Mouse (Mus musculus): ENCODE measurements around the gene Slc9a3. TPM values are rescaled to one million over a fixed set of nuclear protein-coding genes. Genes with fewer than 3 reads are reported as not detected.

Gene Slc9a3
- not detected for polyA plus RNA-seq (2014; fragmentation: Illumina TruSeq; extraction: RNeasy Lipid Tissue Mini Kit (QIAGEN cat#74804); ENCODE audit: insufficient read depth, low read depth, low replicate concordance)

DNA sequence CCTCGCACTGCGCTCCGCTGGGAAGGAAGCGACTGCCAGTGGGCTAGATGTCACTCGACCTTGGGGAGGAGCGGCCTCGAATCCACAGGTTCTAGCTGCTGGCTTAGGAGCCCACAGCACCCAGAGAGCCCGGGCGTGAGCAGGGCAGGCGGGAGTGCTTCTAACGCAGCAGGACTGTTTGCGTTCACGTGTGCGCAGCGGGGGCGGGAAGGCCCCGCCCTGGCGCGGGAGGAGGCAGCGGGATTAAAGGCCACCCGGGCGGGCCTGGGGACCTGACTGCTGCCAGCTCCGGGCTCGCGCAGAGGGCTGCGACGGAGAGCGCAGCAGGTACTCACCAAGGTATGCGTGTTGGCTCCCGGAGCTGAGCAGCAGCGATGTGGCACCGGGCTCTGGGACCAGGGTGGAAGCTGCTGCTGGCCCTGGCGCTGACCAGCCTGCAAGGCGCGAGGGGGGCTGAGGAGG is at the start of gene Slc9a3:
TSS of gene Slc9a3 (plus strand) at position 317 of the 462 bp plus-strand sequence.

DNA sequence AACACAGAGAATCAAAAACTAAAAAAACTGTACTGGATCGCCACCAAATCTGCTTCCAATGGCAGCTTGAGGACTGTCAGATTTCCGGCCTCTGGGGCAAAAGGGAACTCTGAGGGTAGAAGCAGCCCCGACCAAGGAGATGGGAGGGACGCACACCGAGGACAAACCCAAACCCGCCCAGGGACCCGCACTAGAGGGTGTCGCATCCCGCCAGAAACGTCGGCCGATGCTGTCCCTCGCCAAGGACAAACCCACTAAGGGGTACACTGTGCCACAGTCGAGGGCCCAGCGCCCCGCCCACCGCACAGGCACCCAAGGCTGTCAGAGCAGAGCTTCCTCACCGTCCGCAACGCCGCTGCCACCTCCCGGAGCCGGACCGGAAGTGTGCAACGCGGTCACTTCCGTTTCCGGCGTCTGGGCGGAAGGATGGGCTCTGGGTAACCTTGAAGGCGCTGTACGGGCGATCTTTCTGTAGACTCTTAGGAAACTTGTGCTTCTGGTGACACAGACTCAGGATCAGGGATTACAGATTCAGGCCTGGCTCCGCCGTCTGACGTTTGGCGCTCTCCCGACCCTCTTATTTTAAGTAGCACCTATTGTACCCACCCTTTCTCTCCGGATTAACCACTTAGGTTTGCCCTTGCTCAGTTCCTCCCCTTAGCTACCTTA is 87.2 kb downstream of the Slc9a3 start, which contains the start of gene Exoc3:
TSS of gene Exoc3 (minus strand) at position 416 of the 669 bp plus-strand sequence.

Other genes with a start within 250 kb of the Slc9a3 start
- 1.1 TPM for gene Trip13, start 183.7 kb upstream of the Slc9a3 start, polyA plus RNA-seq (2014; fragmentation: Illumina TruSeq; extraction: RNeasy Lipid Tissue Mini Kit (QIAGEN cat#74804); ENCODE audit: insufficient read depth, low read depth, low replicate concordance)
- 23.9 TPM for gene Brd9, start 183.6 kb upstream of the Slc9a3 start, polyA plus RNA-seq (2014; fragmentation: Illumina TruSeq; extraction: RNeasy Lipid Tissue Mini Kit (QIAGEN cat#74804); ENCODE audit: insufficient read depth, low read depth, low replicate concordance)
- gene Zdhhc11, start 157.6 kb upstream of the Slc9a3 start, polyA plus RNA-seq (2014; fragmentation: Illumina TruSeq; extraction: RNeasy Lipid Tissue Mini Kit (QIAGEN cat#74804); ENCODE audit: insufficient read depth, low read depth, low replicate concordance), result not detected
- 7.5 TPM for gene Tppp, start 112.0 kb upstream of the Slc9a3 start, polyA plus RNA-seq (2014; fragmentation: Illumina TruSeq; extraction: RNeasy Lipid Tissue Mini Kit (QIAGEN cat#74804); ENCODE audit: insufficient read depth, low read depth, low replicate concordance)
- 1.3 TPM for gene Cep72, start 59.2 kb upstream of the Slc9a3 start, polyA plus RNA-seq (2014; fragmentation: Illumina TruSeq; extraction: RNeasy Lipid Tissue Mini Kit (QIAGEN cat#74804); ENCODE audit: insufficient read depth, low read depth, low replicate concordance)
- gene Exoc3, start 87.3 kb downstream of the Slc9a3 start, polyA plus RNA-seq (2014; fragmentation: Illumina TruSeq; extraction: RNeasy Lipid Tissue Mini Kit (QIAGEN cat#74804); ENCODE audit: insufficient read depth, low read depth, low replicate concordance), result 27.1 TPM
- gene Ahrr, start 170.9 kb downstream of the Slc9a3 start, polyA plus RNA-seq (2014; fragmentation: Illumina TruSeq; extraction: RNeasy Lipid Tissue Mini Kit (QIAGEN cat#74804); ENCODE audit: insufficient read depth, low read depth, low replicate concordance), result 0.10 TPM
- gene Pdcd6, start 196.1 kb downstream of the Slc9a3 start, polyA plus RNA-seq (2014; fragmentation: Illumina TruSeq; extraction: RNeasy Lipid Tissue Mini Kit (QIAGEN cat#74804); ENCODE audit: insufficient read depth, low read depth, low replicate concordance), result 107 TPM
- gene Sdha, start 228.8 kb downstream of the Slc9a3 start, polyA plus RNA-seq (2014; fragmentation: Illumina TruSeq; extraction: RNeasy Lipid Tissue Mini Kit (QIAGEN cat#74804); ENCODE audit: insufficient read depth, low read depth, low replicate concordance), result 110 TPM
- gene Ccdc127, start 228.9 kb downstream of the Slc9a3 start, polyA plus RNA-seq (2014; fragmentation: Illumina TruSeq; extraction: RNeasy Lipid Tissue Mini Kit (QIAGEN cat#74804); ENCODE audit: insufficient read depth, low read depth, low replicate concordance), result 17.1 TPM
- gene Lrrc14b, start 242.5 kb downstream of the Slc9a3 start, polyA plus RNA-seq (2014; fragmentation: Illumina TruSeq; extraction: RNeasy Lipid Tissue Mini Kit (QIAGEN cat#74804); ENCODE audit: insufficient read depth, low read depth, low replicate concordance), result 0.50 TPM

All from lung, adult 10 weeks (tissue).